Mouse (Mus musculus) MEL (cell line): ENCODE data around the gene Galnt17. TPM values are rescaled to one million over a fixed set of nuclear protein-coding genes. Genes with fewer than 3 reads are reported as not detected.

Experiments used
- DNase-seq: peaks from one replicate; pipeline ENCODE4 v3.0.0; 2011; ENCODE audit warnings: low read depth, low spot score
- H3K27ac ChIP-seq: 2 replicates; pipeline ENCODE4 v1.5.1; 2012; ENCODE audit warnings: low read depth, mild to moderate bottlenecking, control low read depth, low read length, moderate library complexity; ENCODE audit not compliant: control insufficient read depth
- H3K27me3 ChIP-seq, 2 experiments: fragments of 150-350 bp in 1 of 2; sonication (generic) in 1 of 2; 2 replicates each; pipeline ENCODE4 v1.6.1; 2012; ENCODE audit warnings: low read length in 2 of 2, mild to moderate bottlenecking in 2 of 2, improper control_type of control experiment in 1 of 2, moderate library complexity in 1 of 2; ENCODE audit not compliant: insufficient read depth in 2 of 2, control insufficient read depth in 1 of 2
- H3K36me3 ChIP-seq, 2 experiments: 2 replicates each; pipeline ENCODE4 v1.6.1; 2012 to 2014; ENCODE audit warnings: low read length in 2 of 2, improper control_type of control experiment in 1 of 2, inconsistent platforms in 1 of 2, mild to moderate bottlenecking in 1 of 2; ENCODE audit not compliant: insufficient read depth in 2 of 2, control insufficient read depth in 1 of 2
- H3K4me1 ChIP-seq, 2 experiments: fragments of 150-350 bp in 1 of 2; sonication (generic) in 1 of 2; 2 replicates each; pipeline ENCODE4 v1.6.1; 2012; ENCODE audit warnings: low read length in 2 of 2, improper control_type of control experiment in 1 of 2, mild to moderate bottlenecking in 1 of 2; ENCODE audit not compliant: insufficient read depth in 2 of 2, control insufficient read depth in 1 of 2
- H3K4me3 ChIP-seq, 2 experiments: fragments of 150-350 bp in 1 of 2; sonication (generic) in 1 of 2; 2 replicates each; pipeline ENCODE4 v1.5.1; 2012; ENCODE audit warnings: low read depth in 2 of 2, low read length in 2 of 2, mild to moderate bottlenecking in 2 of 2, moderate library complexity in 2 of 2, control low read depth in 1 of 2, improper control_type of control experiment in 1 of 2; ENCODE audit not compliant: control insufficient read depth in 1 of 2, insufficient read depth in 1 of 2
- H3K79me2 ChIP-seq: 2 replicates; pipeline ENCODE4 v1.6.1; 2012; ENCODE audit warnings: mild to moderate bottlenecking, low read length, moderate library complexity; ENCODE audit not compliant: control insufficient read depth, poor library complexity, insufficient read depth
- H3K9ac ChIP-seq: 2 replicates; pipeline ENCODE4 v1.6.1; 2012; ENCODE audit warnings: low read depth, mild to moderate bottlenecking, control low read depth, low read length, moderate library complexity; ENCODE audit not compliant: control insufficient read depth, poor library complexity, severe bottlenecking
- H3K9me3 ChIP-seq: fragments of 150-350 bp; sonication (generic); replicated peaks from 2 replicates; pipeline ENCODE4 v1.6.1; 2012; ENCODE audit warnings: mild to moderate bottlenecking, low read length, improper control_type of control experiment, moderate library complexity; ENCODE audit not compliant: insufficient read depth
- BHLHE40 ChIP-seq: IDR thresholded peaks from 2 replicates; pipeline ENCODE4 v1.6.1; 2012; ENCODE audit warnings: low read depth, mild to moderate bottlenecking, inconsistent platforms, low read length, improper control_type of control experiment, borderline replicate concordance
- CHD1 ChIP-seq: IDR thresholded peaks from 2 replicates; pipeline ENCODE4 v1.6.1; 2012; ENCODE audit warnings: low read depth, mild to moderate bottlenecking, inconsistent platforms, low read length, improper control_type of control experiment
- CHD2 ChIP-seq: IDR thresholded peaks from 2 replicates; pipeline ENCODE4 v1.6.1; 2011; ENCODE audit warnings: low read length, improper control_type of control experiment
- E2F4 ChIP-seq: IDR thresholded peaks from 2 replicates; pipeline ENCODE4 v1.6.1; 2011; ENCODE audit warnings: low read depth, low read length, improper control_type of control experiment, borderline replicate concordance
- ELF1 ChIP-seq: IDR thresholded peaks from 2 replicates; pipeline ENCODE4 v1.6.1; 2014; ENCODE audit warnings: low read depth, mild to moderate bottlenecking, inconsistent platforms, low read length, improper control_type of control experiment, moderate library complexity
- EP300 ChIP-seq, 2 experiments: IDR thresholded peaks; 2 replicates each; pipeline ENCODE4 v1.6.1; 2011; ENCODE audit warnings: improper control_type of control experiment in 2 of 2, low read length in 2 of 2, low read depth in 1 of 2, mild to moderate bottlenecking in 1 of 2
- GATA1 ChIP-seq: IDR thresholded peaks from 2 replicates; pipeline ENCODE4 v1.6.1; 2011; ENCODE audit warnings: low read depth, low read length, improper control_type of control experiment
- HCFC1 ChIP-seq: IDR thresholded peaks from 2 replicates; pipeline ENCODE4 v1.6.1; 2012; ENCODE audit warnings: low read depth, mild to moderate bottlenecking, inconsistent platforms, low read length, improper control_type of control experiment, moderate library complexity
- JUND ChIP-seq: IDR thresholded peaks from 2 replicates; pipeline ENCODE4 v1.6.1; 2011; ENCODE audit warnings: low read depth, mild to moderate bottlenecking, improper control_type of control experiment, low read length
- MAX ChIP-seq: IDR thresholded peaks from 2 replicates; pipeline ENCODE4 v1.6.1; 2011; ENCODE audit warnings: low read length, improper control_type of control experiment
- MEF2A ChIP-seq: IDR thresholded peaks from 2 replicates; pipeline ENCODE4 v1.6.1; 2014; ENCODE audit warnings: low read depth, mild to moderate bottlenecking, inconsistent platforms, low read length, improper control_type of control experiment; ENCODE audit not compliant: poor library complexity, insufficient replicate concordance, severe bottlenecking; ENCODE audit errors: extremely low read depth
- MYB ChIP-seq: IDR thresholded peaks from 2 replicates; pipeline ENCODE4 v1.6.1; 2011; ENCODE audit warnings: mild to moderate bottlenecking, low read depth, low read length, improper control_type of control experiment
- NELFE ChIP-seq: IDR thresholded peaks from 2 replicates; pipeline ENCODE4 v1.6.1; 2011; ENCODE audit warnings: low read depth, low read length, improper control_type of control experiment
- NRF1 ChIP-seq: IDR thresholded peaks from 2 replicates; pipeline ENCODE4 v1.6.1; 2014; ENCODE audit warnings: low read depth, mild to moderate bottlenecking, inconsistent platforms, low read length, improper control_type of control experiment, moderate library complexity; ENCODE audit not compliant: poor library complexity, insufficient read depth, severe bottlenecking
- POLR2A ChIP-seq, 2 experiments: IDR thresholded peaks; 2 replicates each; pipeline ENCODE4 v1.6.1; 2011 to 2012; ENCODE audit warnings: low read length in 2 of 2, mild to moderate bottlenecking in 2 of 2, control low read depth in 1 of 2, improper control_type of control experiment in 1 of 2, low read depth in 1 of 2, moderate library complexity in 1 of 2; ENCODE audit not compliant: control insufficient read depth in 1 of 2, insufficient read depth in 1 of 2, poor library complexity in 1 of 2
- POLR2AphosphoS5 ChIP-seq: IDR thresholded peaks from 2 replicates; pipeline ENCODE4 v1.6.1; 2012; ENCODE audit warnings: low read depth, borderline replicate concordance, mild to moderate bottlenecking, inconsistent platforms, low read length, moderate library complexity, mixed read lengths
- RAD21 ChIP-seq: IDR thresholded peaks from 2 replicates; pipeline ENCODE4 v1.6.1; 2011; ENCODE audit warnings: mild to moderate bottlenecking, low read depth, low read length, improper control_type of control experiment
- SIN3A ChIP-seq: IDR thresholded peaks from 2 replicates; pipeline ENCODE4 v1.6.1; 2012; ENCODE audit warnings: low read length, improper control_type of control experiment, inconsistent platforms
- SMC3 ChIP-seq: IDR thresholded peaks from 2 replicates; pipeline ENCODE4 v1.6.1; 2011; ENCODE audit warnings: low read depth, low read length, improper control_type of control experiment
- TAL1 ChIP-seq: IDR thresholded peaks from 2 replicates; pipeline ENCODE4 v1.6.1; 2012; ENCODE audit warnings: mild to moderate bottlenecking, inconsistent platforms, low read length, moderate library complexity, mixed read lengths
- TBP ChIP-seq: IDR thresholded peaks from 2 replicates; pipeline ENCODE4 v1.8.0; 2011; ENCODE audit warnings: low read depth, low read length, improper control_type of control experiment
- TCF12 ChIP-seq: IDR thresholded peaks from 2 replicates; pipeline ENCODE4 v1.6.1; 2014; ENCODE audit warnings: low read depth, mild to moderate bottlenecking, inconsistent platforms, low read length, improper control_type of control experiment, moderate library complexity
- UBTF ChIP-seq: IDR thresholded peaks from 2 replicates; pipeline ENCODE4 v1.6.1; 2012; ENCODE audit warnings: low read depth, mild to moderate bottlenecking, inconsistent platforms, low read length, improper control_type of control experiment, moderate library complexity, borderline replicate concordance; ENCODE audit not compliant: insufficient read depth
- ZC3H11A ChIP-seq: IDR thresholded peaks from 2 replicates; pipeline ENCODE4 v1.6.1; 2012; ENCODE audit warnings: low read depth, mild to moderate bottlenecking, inconsistent platforms, low read length, improper control_type of control experiment
- polyA plus RNA-seq, 2 experiments: library from polyadenylated mRNA; stranded (reverse) in 1 of 2; unstranded in 1 of 2; fragments of >175 nt in 1 of 2; fragments of >200 nt in 1 of 2; gene quantifications; 2 replicates each; pipeline versions ENCODE4 v1.2.1 to v1.2.4; 2012; ENCODE audit warnings: low replicate concordance in 2 of 2, low read depth in 1 of 2; ENCODE audit not compliant: insufficient read length in 2 of 2, insufficient read depth in 1 of 2, missing spikeins in 1 of 2
- total RNA-seq: library from RNA; depleted of rRNA; stranded (reverse); fragments of 300-350 nt; gene quantifications from 2 replicates; pipeline ENCODE4 v1.2.3, GENCODE M21; 2012; rRNA removed

The Galnt17 gene
- total RNA-seq (not detected in 2 replicates), polyA plus RNA-seq (not detected)

DNA sequence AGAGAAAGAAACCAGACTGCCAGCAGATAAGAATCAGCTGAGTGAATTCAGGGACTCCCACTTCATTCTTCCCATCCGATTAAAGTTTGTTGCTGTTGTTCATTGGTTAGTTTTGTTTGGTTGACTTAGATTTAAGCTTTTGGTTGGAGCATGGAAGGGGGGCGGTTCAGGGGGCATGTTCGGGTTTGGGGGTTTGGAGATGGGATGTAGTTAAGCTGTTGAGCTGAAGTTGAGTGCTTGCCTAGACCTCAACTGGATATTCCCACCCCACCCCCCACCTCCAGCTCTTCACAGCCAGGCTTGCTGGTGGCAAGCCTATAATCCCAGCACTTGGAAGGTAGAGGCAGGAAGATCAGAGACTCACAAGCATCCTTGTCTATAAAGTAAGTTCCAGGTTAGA lies at the start of gene Galnt17:
Gene Galnt17, minus strand, starts transcription at position 101 of the 400 bp plus-strand sequence.
- no peak within 1 kb of the TSS for H3K4me3 ChIP-seq
- no peak for DNase-seq
- TF ChIP-seq EP300 (IDR thresholded peaks at IDR 0.05; ENCODE audit: low read depth in 1 of 2, low read length in 2 of 2): no peak
- TF ChIP-seq E2F4: no peak
- no peak for TF ChIP-seq RAD21
- no peak for TF ChIP-seq JUND
- TF ChIP-seq MAX: no peak
- no peak for TF ChIP-seq ZC3H11A
- no peak for TF ChIP-seq CHD1
- no peak for TF ChIP-seq TBP
- TF ChIP-seq CHD2: no peak
- TF ChIP-seq, all 39 proteins: peak for 0
- Histone ChIP-seq H3K9ac (no peak within 1 kb of the TSS), H3K27ac (no peak within 1 kb of the TSS), H3K9me3 (no peaks in the 10 kb centered on the region), H3K27me3 (no peaks in the 10 kb centered on the region), H3K4me1 (no peaks in the 10 kb centered on the region), H3K79me2 (no peaks in the 10 kb centered on the region), H3K36me3 (no peaks in the 10 kb centered on the region)

GRCm38 (mm10) chr5:131334536-131334935 lies 26.2 kb upstream of the Galnt17 start:
- Histone ChIP-seq H3K9ac (no peak overlapping the region), H3K27me3 (no peaks in the 10 kb centered on the region)

GRCm38 (mm10) chr5:131321286-131321685 lies 13.0 kb upstream of the Galnt17 start:
- H3K9ac ChIP-seq: no peak overlapping the region
- H3K4me1 ChIP-seq: no peaks in the 10 kb centered on the region
- H3K79me2 ChIP-seq: no peaks in the 10 kb centered on the region
- no peak overlapping the region for H3K4me3 ChIP-seq
- no peak overlapping the region for H3K27ac ChIP-seq
- no peaks in the 10 kb centered on the region for H3K9me3 ChIP-seq
- DNase-seq: no peak
- no peak for TF ChIP-seq GATA1
- TF ChIP-seq ELF1: no peak
- TF ChIP-seq SMC3: no peak
- no peak for TF ChIP-seq MYB
- TF ChIP-seq POLR2AphosphoS5: no peak
- TF ChIP-seq NRF1: no peak
- no peak for TF ChIP-seq TCF12
- TF ChIP-seq NELFE: no peak
- TF ChIP-seq HCFC1: no peak
- no peak for TF ChIP-seq SIN3A
- TF ChIP-seq MAX: no peak
- no peak for TF ChIP-seq TBP
- TF ChIP-seq BHLHE40: no peak
- no peak for TF ChIP-seq MEF2A
- TF ChIP-seq POLR2A (IDR thresholded peaks at IDR 0.05; ENCODE audit: control insufficient read depth in 1 of 2, insufficient read depth in 1 of 2, low read depth in 1 of 2, low read length in 2 of 2, poor library complexity in 1 of 2): no peak
- H3K36me3 ChIP-seq: no peaks in the 10 kb centered on the region
- H3K27me3 ChIP-seq: no peaks in the 10 kb centered on the region

More at GRCm38 (mm10) chr5:131334536-131334935, 26.2 kb upstream of the Galnt17 start:
- Histone ChIP-seq H3K9me3 (no peaks in the 10 kb centered on the region), H3K27ac (no peak overlapping the region), H3K79me2 (no peaks in the 10 kb centered on the region), H3K36me3 (no peaks in the 10 kb centered on the region), H3K4me1 (no peaks in the 10 kb centered on the region), H3K4me3 (no peak overlapping the region)
- TF ChIP-seq TAL1: no peak
- TF ChIP-seq POLR2A (IDR thresholded peaks at IDR 0.05; ENCODE audit: control insufficient read depth in 1 of 2, insufficient read depth in 1 of 2, low read depth in 1 of 2, low read length in 2 of 2, poor library complexity in 1 of 2): no peak
- no peak for TF ChIP-seq MEF2A
- TF ChIP-seq NELFE: no peak
- no peak for TF ChIP-seq EP300 (IDR thresholded peaks at IDR 0.05; ENCODE audit: low read depth in 1 of 2, low read length in 2 of 2)
- TF ChIP-seq RAD21: no peak
- TF ChIP-seq E2F4: no peak
- no peak for TF ChIP-seq UBTF
- DNase-seq: no peak
